Mouse (Mus musculus) MEL (cell line): ENCODE results near the gene Ada. TPM values are rescaled to one million over a fixed set of nuclear protein-coding genes. Genes with fewer than 3 reads are reported as not detected.
A peak's percentile ranks its signal among the peaks of the same experiment; 100 is the strongest.

Experiments
- DNase-seq: peaks from one replicate; pipeline ENCODE4 v3.0.0; 2011; ENCODE audit warnings: low read depth, low spot score
- H3K27ac ChIP-seq: 2 replicates; pipeline ENCODE4 v1.5.1; 2012; ENCODE audit warnings: low read depth, mild to moderate bottlenecking, control low read depth, low read length, moderate library complexity; ENCODE audit not compliant: control insufficient read depth
- H3K27me3 ChIP-seq, 2 experiments: fragments of 150-350 bp in 1 of 2; sonication (generic) in 1 of 2; 2 replicates each; pipeline ENCODE4 v1.6.1; 2012; ENCODE audit warnings: low read length in 2 of 2, mild to moderate bottlenecking in 2 of 2, improper control_type of control experiment in 1 of 2, moderate library complexity in 1 of 2; ENCODE audit not compliant: insufficient read depth in 2 of 2, control insufficient read depth in 1 of 2
- H3K36me3 ChIP-seq, 2 experiments: 2 replicates each; pipeline ENCODE4 v1.6.1; 2012 to 2014; ENCODE audit warnings: low read length in 2 of 2, improper control_type of control experiment in 1 of 2, inconsistent platforms in 1 of 2, mild to moderate bottlenecking in 1 of 2; ENCODE audit not compliant: insufficient read depth in 2 of 2, control insufficient read depth in 1 of 2
- H3K4me1 ChIP-seq, 2 experiments: fragments of 150-350 bp in 1 of 2; sonication (generic) in 1 of 2; 2 replicates each; pipeline ENCODE4 v1.6.1; 2012; ENCODE audit warnings: low read length in 2 of 2, improper control_type of control experiment in 1 of 2, mild to moderate bottlenecking in 1 of 2; ENCODE audit not compliant: insufficient read depth in 2 of 2, control insufficient read depth in 1 of 2
- H3K4me3 ChIP-seq, 2 experiments: fragments of 150-350 bp in 1 of 2; sonication (generic) in 1 of 2; 2 replicates each; pipeline ENCODE4 v1.5.1; 2012; ENCODE audit warnings: low read depth in 2 of 2, low read length in 2 of 2, mild to moderate bottlenecking in 2 of 2, moderate library complexity in 2 of 2, control low read depth in 1 of 2, improper control_type of control experiment in 1 of 2; ENCODE audit not compliant: control insufficient read depth in 1 of 2, insufficient read depth in 1 of 2
- H3K79me2 ChIP-seq: 2 replicates; pipeline ENCODE4 v1.6.1; 2012; ENCODE audit warnings: mild to moderate bottlenecking, low read length, moderate library complexity; ENCODE audit not compliant: control insufficient read depth, poor library complexity, insufficient read depth
- H3K9ac ChIP-seq: 2 replicates; pipeline ENCODE4 v1.6.1; 2012; ENCODE audit warnings: low read depth, mild to moderate bottlenecking, control low read depth, low read length, moderate library complexity; ENCODE audit not compliant: control insufficient read depth, poor library complexity, severe bottlenecking
- H3K9me3 ChIP-seq: fragments of 150-350 bp; sonication (generic); replicated peaks from 2 replicates; pipeline ENCODE4 v1.6.1; 2012; ENCODE audit warnings: mild to moderate bottlenecking, low read length, improper control_type of control experiment, moderate library complexity; ENCODE audit not compliant: insufficient read depth
- BHLHE40 ChIP-seq: IDR thresholded peaks from 2 replicates; pipeline ENCODE4 v1.6.1; 2012; ENCODE audit warnings: low read depth, mild to moderate bottlenecking, inconsistent platforms, low read length, improper control_type of control experiment, borderline replicate concordance
- CHD2 ChIP-seq: IDR thresholded peaks from 2 replicates; pipeline ENCODE4 v1.6.1; 2011; ENCODE audit warnings: low read length, improper control_type of control experiment
- E2F4 ChIP-seq: IDR thresholded peaks from 2 replicates; pipeline ENCODE4 v1.6.1; 2011; ENCODE audit warnings: low read depth, low read length, improper control_type of control experiment, borderline replicate concordance
- ELF1 ChIP-seq: IDR thresholded peaks from 2 replicates; pipeline ENCODE4 v1.6.1; 2014; ENCODE audit warnings: low read depth, mild to moderate bottlenecking, inconsistent platforms, low read length, improper control_type of control experiment, moderate library complexity
- EP300 ChIP-seq, 2 experiments: IDR thresholded peaks; 2 replicates each; pipeline ENCODE4 v1.6.1; 2011; ENCODE audit warnings: improper control_type of control experiment in 2 of 2, low read length in 2 of 2, low read depth in 1 of 2, mild to moderate bottlenecking in 1 of 2
- ETS1 ChIP-seq: IDR thresholded peaks from 2 replicates; pipeline ENCODE4 v1.6.1; 2012; ENCODE audit warnings: low read depth, mild to moderate bottlenecking, inconsistent platforms, low read length, improper control_type of control experiment, moderate library complexity
- GABPA ChIP-seq: IDR thresholded peaks from 2 replicates; pipeline ENCODE4 v1.6.1; 2012; ENCODE audit warnings: low read depth, mild to moderate bottlenecking, inconsistent platforms, low read length, improper control_type of control experiment, moderate library complexity
- GATA1 ChIP-seq: IDR thresholded peaks from 2 replicates; pipeline ENCODE4 v1.6.1; 2011; ENCODE audit warnings: low read depth, low read length, improper control_type of control experiment
- HCFC1 ChIP-seq: IDR thresholded peaks from 2 replicates; pipeline ENCODE4 v1.6.1; 2012; ENCODE audit warnings: low read depth, mild to moderate bottlenecking, inconsistent platforms, low read length, improper control_type of control experiment, moderate library complexity
- KAT2A ChIP-seq: conservative IDR thresholded peaks from 2 replicates; pipeline ENCODE4 v1.6.1; 2012; ENCODE audit warnings: low read depth, low read length, improper control_type of control experiment, inconsistent platforms
- MAFK ChIP-seq: IDR thresholded peaks from 2 replicates; pipeline ENCODE4 v1.6.1; 2011; ENCODE audit warnings: low read depth, mild to moderate bottlenecking, low read length, improper control_type of control experiment, borderline replicate concordance
- MAX ChIP-seq: IDR thresholded peaks from 2 replicates; pipeline ENCODE4 v1.6.1; 2011; ENCODE audit warnings: low read length, improper control_type of control experiment
- MXI1 ChIP-seq: IDR thresholded peaks from 2 replicates; pipeline ENCODE4 v1.6.1; 2011; ENCODE audit warnings: mild to moderate bottlenecking, low read depth, low read length, improper control_type of control experiment
- MYC ChIP-seq: IDR thresholded peaks from 2 replicates; pipeline ENCODE4 v1.6.1; 2011; ENCODE audit warnings: low read depth, mild to moderate bottlenecking, low read length, improper control_type of control experiment, moderate library complexity
- NELFE ChIP-seq: IDR thresholded peaks from 2 replicates; pipeline ENCODE4 v1.6.1; 2011; ENCODE audit warnings: low read depth, low read length, improper control_type of control experiment
- NRF1 ChIP-seq: IDR thresholded peaks from 2 replicates; pipeline ENCODE4 v1.6.1; 2014; ENCODE audit warnings: low read depth, mild to moderate bottlenecking, inconsistent platforms, low read length, improper control_type of control experiment, moderate library complexity; ENCODE audit not compliant: poor library complexity, insufficient read depth, severe bottlenecking
- POLR2A ChIP-seq, 2 experiments: IDR thresholded peaks; 2 replicates each; pipeline ENCODE4 v1.6.1; 2011 to 2012; ENCODE audit warnings: low read length in 2 of 2, mild to moderate bottlenecking in 2 of 2, control low read depth in 1 of 2, improper control_type of control experiment in 1 of 2, low read depth in 1 of 2, moderate library complexity in 1 of 2; ENCODE audit not compliant: control insufficient read depth in 1 of 2, insufficient read depth in 1 of 2, poor library complexity in 1 of 2
- POLR2AphosphoS2 ChIP-seq: IDR thresholded peaks from 2 replicates; pipeline ENCODE4 v1.6.1; 2011; ENCODE audit warnings: low read length, improper control_type of control experiment
- RAD21 ChIP-seq: IDR thresholded peaks from 2 replicates; pipeline ENCODE4 v1.6.1; 2011; ENCODE audit warnings: mild to moderate bottlenecking, low read depth, low read length, improper control_type of control experiment
- RCOR1 ChIP-seq: IDR thresholded peaks from 2 replicates; pipeline ENCODE4 v1.6.1; 2012; ENCODE audit warnings: low read depth, mild to moderate bottlenecking, inconsistent platforms, low read length, improper control_type of control experiment
- SIN3A ChIP-seq: IDR thresholded peaks from 2 replicates; pipeline ENCODE4 v1.6.1; 2012; ENCODE audit warnings: low read length, improper control_type of control experiment, inconsistent platforms
- SMC3 ChIP-seq: IDR thresholded peaks from 2 replicates; pipeline ENCODE4 v1.6.1; 2011; ENCODE audit warnings: low read depth, low read length, improper control_type of control experiment
- TAL1 ChIP-seq: IDR thresholded peaks from 2 replicates; pipeline ENCODE4 v1.6.1; 2012; ENCODE audit warnings: mild to moderate bottlenecking, inconsistent platforms, low read length, moderate library complexity, mixed read lengths
- TBP ChIP-seq: IDR thresholded peaks from 2 replicates; pipeline ENCODE4 v1.8.0; 2011; ENCODE audit warnings: low read depth, low read length, improper control_type of control experiment
- TCF12 ChIP-seq: IDR thresholded peaks from 2 replicates; pipeline ENCODE4 v1.6.1; 2014; ENCODE audit warnings: low read depth, mild to moderate bottlenecking, inconsistent platforms, low read length, improper control_type of control experiment, moderate library complexity
- UBTF ChIP-seq: IDR thresholded peaks from 2 replicates; pipeline ENCODE4 v1.6.1; 2012; ENCODE audit warnings: low read depth, mild to moderate bottlenecking, inconsistent platforms, low read length, improper control_type of control experiment, moderate library complexity, borderline replicate concordance; ENCODE audit not compliant: insufficient read depth
- USF1 ChIP-seq: IDR thresholded peaks from 2 replicates; pipeline ENCODE4 v1.6.1; 2014; ENCODE audit warnings: low read depth, mild to moderate bottlenecking, inconsistent platforms, low read length, improper control_type of control experiment, moderate library complexity
- USF2 ChIP-seq, 2 experiments: IDR thresholded peaks; 2 replicates each; pipeline ENCODE4 v1.6.1; 2011 to 2012; ENCODE audit warnings: improper control_type of control experiment in 2 of 2, low read length in 2 of 2, borderline replicate concordance in 1 of 2, inconsistent platforms in 1 of 2, low read depth in 1 of 2, mild to moderate bottlenecking in 1 of 2; ENCODE audit not compliant: insufficient read depth in 1 of 2
- ZMIZ1 ChIP-seq: IDR thresholded peaks from 2 replicates; pipeline ENCODE4 v1.6.1; 2012; ENCODE audit warnings: low read depth, mild to moderate bottlenecking, inconsistent platforms, low read length, improper control_type of control experiment, moderate library complexity
- polyA plus RNA-seq, 2 experiments: library from polyadenylated mRNA; stranded (reverse) in 1 of 2; unstranded in 1 of 2; fragments of >175 nt in 1 of 2; fragments of >200 nt in 1 of 2; gene quantifications; 2 replicates each; pipeline versions ENCODE4 v1.2.1 to v1.2.4; 2012; ENCODE audit warnings: low replicate concordance in 2 of 2, low read depth in 1 of 2; ENCODE audit not compliant: insufficient read length in 2 of 2, insufficient read depth in 1 of 2, missing spikeins in 1 of 2
- total RNA-seq: library from RNA; depleted of rRNA; stranded (reverse); fragments of 300-350 nt; gene quantifications from 2 replicates; pipeline ENCODE4 v1.2.3, GENCODE M21; 2012

The Ada gene
- total and polyA plus RNA-seq, 3 experiments = 35.1 to 36.5 TPM; not detected in 1

DNA sequence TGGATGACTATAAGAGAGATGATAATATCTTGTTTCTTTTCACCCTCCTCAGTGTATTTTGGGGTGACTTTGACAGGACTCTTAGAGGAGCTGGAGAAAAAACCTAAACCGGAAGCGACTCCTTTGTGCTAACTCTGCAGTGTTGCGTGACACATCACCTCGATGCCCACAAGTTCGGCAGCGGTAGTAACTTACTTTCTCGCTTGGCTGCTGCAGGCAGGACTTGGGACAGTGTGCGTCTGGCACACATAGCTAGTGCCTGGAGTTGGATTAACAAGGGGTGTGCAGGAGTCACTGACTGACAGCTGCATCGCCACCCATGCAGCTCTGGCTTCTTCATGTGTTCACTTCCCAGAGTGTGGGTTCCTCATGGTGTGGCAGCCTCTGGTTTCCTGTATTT is 40.0 kb downstream of the Ada start:
- no peak for DNase-seq
- Histone ChIP-seq H3K4me1 (peaks cover 34 to 36% of the 10 kb centered on the region in 2 experiments), H3K4me3 (no peak overlapping the region), H3K36me3 (peaks cover 2 to 39% of the 10 kb centered on the region in 2 experiments; a peak in 2 of 4 replicates), H3K79me2 (no peaks in the 10 kb centered on the region), H3K27ac (no peak overlapping the region), H3K9ac (no peak overlapping the region), H3K27me3 (no peaks in the 10 kb centered on the region), H3K9me3 (no peaks in the 10 kb centered on the region)
- TF ChIP-seq TBP = no peak
- TF ChIP-seq MAX = no peak
- no peak for TF ChIP-seq GABPA
- TF ChIP-seq MXI1 = no peak
- TF ChIP-seq SIN3A = no peak
- no peak for TF ChIP-seq UBTF
- no peak for TF ChIP-seq ZMIZ1

DNA sequence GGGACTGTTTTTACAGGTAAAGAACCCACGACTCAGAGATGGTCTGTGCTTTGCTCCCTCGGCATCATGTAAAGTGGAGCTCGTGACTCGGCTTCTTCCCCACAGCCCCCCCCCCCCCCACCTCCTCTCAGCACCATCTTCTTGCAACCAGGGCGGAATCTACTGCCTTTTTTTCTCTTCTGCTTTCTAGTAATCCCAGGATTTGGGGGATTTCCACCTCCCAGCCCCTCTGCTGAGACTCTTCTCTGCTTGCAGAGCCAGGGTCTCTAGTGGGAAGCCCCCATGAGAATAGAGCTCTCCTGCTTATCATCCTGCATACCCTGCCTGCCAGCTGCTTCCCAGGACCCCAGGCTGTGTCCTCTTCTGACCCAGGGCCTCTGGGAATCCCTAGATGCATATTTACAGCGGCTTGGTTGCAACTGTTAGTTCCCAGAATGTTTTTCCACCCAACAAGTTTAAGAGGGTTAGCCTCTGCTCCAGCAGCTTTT is 41.2 kb downstream of the Ada start:
- peaks cover 2 to 40% of the 10 kb centered on the region in 2 experiments; a peak in 2 of 4 replicates for H3K36me3 ChIP-seq
- peak overlapping the region; percentile 61 for H3K27ac ChIP-seq

DNA sequence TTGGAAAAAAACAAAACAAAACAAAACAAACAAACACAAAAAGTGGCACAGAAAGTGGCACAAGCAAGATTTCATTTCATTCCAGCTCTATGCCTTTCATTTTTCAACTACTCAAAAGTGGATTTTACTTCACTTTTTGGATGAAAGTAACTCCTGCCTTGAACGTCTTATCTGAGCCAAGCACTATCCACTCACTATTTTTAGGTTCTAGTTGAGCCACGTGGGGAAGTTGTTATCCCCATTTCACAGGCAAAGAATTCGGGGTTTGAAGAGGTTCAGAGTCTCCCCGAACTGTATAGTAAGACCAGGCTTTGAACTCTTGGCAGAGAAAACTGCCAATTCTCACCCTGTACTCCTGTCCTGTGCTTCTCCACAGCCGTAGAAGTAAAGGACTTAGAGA is 41.7 kb downstream of the Ada start:
- no peaks in the 10 kb centered on the region for H3K27me3 ChIP-seq
- peak overlapping the region; percentile 61 for H3K27ac ChIP-seq
- H3K4me3 ChIP-seq = peak overlapping the region in 1 of 2 experiments; percentile 9; a peak in 1 of 4 replicates
- peaks cover 34% of the 10 kb centered on the region in 2 experiments for H3K4me1 ChIP-seq
- DNase-seq = peak; percentile 71
- 0 out of 2 replicates have a peak, but pooled peaks cover 2% of the 10 kb centered on the region for H3K79me2 ChIP-seq
- H3K9ac ChIP-seq = 0 out of 2 replicates have a peak overlapping the region, but pooled peaks have one; percentile 5
- no peaks in the 10 kb centered on the region for H3K9me3 ChIP-seq
- peaks cover 4 to 41% of the 10 kb centered on the region in 2 experiments; a peak in 2 of 4 replicates for H3K36me3 ChIP-seq
- TF ChIP-seq MAX (peak; percentile 87), MAFK (no peak), KAT2A (no peak), ETS1 (peak; percentile 70; the same call in 1 of the 2 replicates), E2F4 (no peak), EP300 (IDR thresholded peaks at IDR 0.05; ENCODE audit: low read depth in 1 of 2, low read length in 2 of 2) (peak; percentile 70 to 73; a peak in 3 of 4 replicates), POLR2A (IDR thresholded peaks at IDR 0.05; ENCODE audit: control insufficient read depth in 1 of 2, insufficient read depth in 1 of 2, low read depth in 1 of 2, low read length in 2 of 2, poor library complexity in 1 of 2) (no peak), ZMIZ1 (no peak), CHD2 (no peak), TCF12 (peak; percentile 70), TBP (no peak), SMC3 (no peak), GABPA (no peak), NRF1 (no peak), MYC (peak; percentile 91)

More for the DNA sequence above, 41.2 kb downstream of the Ada start:
- Histone ChIP-seq H3K9me3 (no peaks in the 10 kb centered on the region), H3K4me3 (peak overlapping the region in 1 of 2 experiments; percentile 9; a peak in 1 of 4 replicates), H3K27me3 (no peaks in the 10 kb centered on the region), H3K4me1 (peaks cover 34 to 36% of the 10 kb centered on the region in 2 experiments)
- no peak for TF ChIP-seq RCOR1
- TF ChIP-seq POLR2AphosphoS2 = no peak
- TF ChIP-seq E2F4 = no peak
- no peak for TF ChIP-seq RAD21
- TF ChIP-seq USF1 = no peak
- TF ChIP-seq GATA1 = no peak
- no peak for TF ChIP-seq TBP
- no peak for TF ChIP-seq USF2 (IDR thresholded peaks at IDR 0.05; ENCODE audit: borderline replicate concordance in 1 of 2, insufficient read depth in 1 of 2, low read depth in 1 of 2, low read length in 2 of 2)
- TF ChIP-seq NELFE = no peak
- TF ChIP-seq ETS1 = no peak
- TF ChIP-seq ELF1 = no peak
- no peak for TF ChIP-seq MAX
- no peak for TF ChIP-seq ZMIZ1
- TF ChIP-seq HCFC1 = no peak
- no peak for TF ChIP-seq BHLHE40
- no peak for TF ChIP-seq TCF12
- TF ChIP-seq POLR2A (IDR thresholded peaks at IDR 0.05; ENCODE audit: control insufficient read depth in 1 of 2, insufficient read depth in 1 of 2, low read depth in 1 of 2, low read length in 2 of 2, poor library complexity in 1 of 2) = no peak
- no peak for TF ChIP-seq TAL1
- no peak for TF ChIP-seq SMC3
- TF ChIP-seq, all 39 proteins: peak for 0
- H3K79me2 ChIP-seq = 0 out of 2 replicates have a peak, but pooled peaks cover 2% of the 10 kb centered on the region
- 0 out of 2 replicates have a peak overlapping the region, but pooled peaks have one; percentile 5 for H3K9ac ChIP-seq
- no peak for DNase-seq
